Mouse (Mus musculus): Measurements from ENCODE around the gene Sipa1l1. TPM values are rescaled to one million over a fixed set of nuclear protein-coding genes. Genes with fewer than 3 reads are reported as not detected.
A peak's percentile ranks its signal among the peaks of the same experiment; 100 is the strongest.

Sipa1l1 gene
- polyA plus RNA-seq, 1 experiment from 2014 or later: 3.7 TPM

DNA sequence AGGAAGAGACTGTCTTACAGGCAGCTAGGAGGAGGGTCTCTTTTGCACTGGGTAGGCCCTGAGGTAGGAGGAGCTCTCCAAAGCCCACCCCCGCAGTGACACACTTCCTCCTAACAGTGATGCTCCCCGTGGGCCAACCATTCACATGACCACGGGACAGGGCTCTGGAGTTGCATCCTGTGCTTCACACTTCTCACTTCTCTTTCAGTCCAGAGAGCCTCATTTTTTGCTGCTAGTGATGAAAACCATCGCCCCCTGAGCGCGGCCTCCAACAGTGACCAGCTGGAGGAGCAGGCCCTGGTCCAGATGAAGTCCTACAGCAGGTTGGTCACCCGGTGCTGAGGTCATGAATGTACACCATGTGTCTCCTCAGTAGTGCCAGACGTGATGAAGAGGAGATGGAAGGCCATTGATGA, 277.5 kb downstream of the Sipa1l1 start:
- H3K36me3 ChIP-seq (replicated peaks): no peaks in the 10 kb centered on the region
- H3K9me3 ChIP-seq (replicated peaks): no peaks in the 10 kb centered on the region
- no peak overlapping the region for H3K9ac ChIP-seq
- H3K4me2 ChIP-seq: no peak overlapping the region
- H3K27me3 ChIP-seq: no peaks in the 10 kb centered on the region
- H3K4me3 ChIP-seq (replicated peaks): no peak overlapping the region
- no peak overlapping the region for H3K27ac ChIP-seq (replicated peaks)
- no peak for ATAC-seq (ENCODE audit: insufficient read depth)
- whole genome bisulfite sequencing (ENCODE audit: insufficient replicate concordance): 66% methylated on average over 8 of the region's 8 CpGs
- peaks cover 3% of the 10 kb centered on the region; the same call in 1 of the 2 replicates for H3K4me1 ChIP-seq (replicated peaks)

DNA sequence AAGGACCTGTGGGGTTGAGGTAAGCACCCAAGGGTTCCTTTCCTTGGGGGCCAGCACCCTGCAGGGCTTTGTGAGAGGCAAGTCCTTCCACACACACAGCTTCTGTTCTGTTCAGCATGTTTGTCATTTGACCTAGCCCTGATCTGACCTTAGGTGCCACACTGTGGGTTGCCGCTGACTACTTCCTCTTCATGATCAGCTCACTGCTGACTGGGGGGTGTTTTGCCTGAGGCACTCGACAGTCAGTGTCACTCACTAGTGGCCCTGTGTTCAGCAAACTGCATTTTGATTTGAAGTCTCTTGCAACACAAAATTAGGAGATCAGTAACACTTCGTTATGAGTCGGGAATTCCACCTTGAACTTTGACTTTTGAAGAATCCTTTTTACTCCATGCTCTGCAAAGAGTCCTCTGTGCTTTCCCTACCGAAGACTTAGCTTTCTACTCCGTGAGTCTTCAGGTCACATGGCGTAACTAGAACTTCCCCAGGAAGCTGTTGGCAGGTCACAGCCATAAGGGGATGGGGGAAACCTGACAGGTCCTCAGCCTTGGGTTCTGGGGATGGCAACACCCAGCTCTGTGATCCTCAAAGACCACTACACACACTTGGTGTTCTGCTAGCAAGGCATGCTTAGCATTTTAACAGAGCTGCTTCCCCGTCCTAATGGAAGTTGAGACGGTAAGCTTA, 279.2 kb downstream of the Sipa1l1 start:
- Histone ChIP-seq H3K4me1 (replicated peaks) (peaks cover 3% of the 10 kb centered on the region; the same call in 1 of the 2 replicates), H3K9ac (no peak overlapping the region), H3K27ac (replicated peaks) (no peak overlapping the region), H3K4me2 (no peak overlapping the region), H3K27me3 (no peaks in the 10 kb centered on the region), H3K36me3 (replicated peaks) (no peaks in the 10 kb centered on the region), H3K9me3 (replicated peaks) (no peaks in the 10 kb centered on the region), H3K4me3 (replicated peaks) (no peak overlapping the region)
- peak; percentile 42 for ATAC-seq (ENCODE audit: insufficient read depth)
- WGBS (ENCODE audit: insufficient replicate concordance): 46% methylated on average over 9 of the region's 9 CpGs

DNA sequence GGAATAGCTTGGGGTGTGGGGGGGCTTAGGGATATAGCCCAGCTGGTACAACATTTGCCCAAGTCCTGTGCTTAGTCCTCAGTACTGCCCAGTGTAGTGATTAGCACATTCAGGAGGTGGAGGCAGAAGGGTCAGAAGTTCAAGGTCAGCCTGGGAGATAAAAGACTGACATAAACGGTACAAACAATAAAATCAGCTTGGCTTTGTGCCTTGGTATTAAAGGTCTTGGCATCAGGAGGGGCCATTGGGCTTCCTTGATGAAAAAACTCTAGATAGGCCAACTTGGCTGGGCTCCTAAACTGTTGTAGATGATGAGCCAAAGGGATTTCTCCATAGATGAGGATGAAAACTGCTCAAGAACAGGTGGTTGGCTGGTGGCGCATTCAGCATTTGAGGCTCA, 283.3 kb downstream of the Sipa1l1 start:
- Histone ChIP-seq H3K27ac (replicated peaks) (no peak overlapping the region), H3K36me3 (replicated peaks) (no peaks in the 10 kb centered on the region), H3K4me2 (no peak overlapping the region), H3K9me3 (replicated peaks) (no peaks in the 10 kb centered on the region), H3K9ac (no peak overlapping the region), H3K27me3 (no peaks in the 10 kb centered on the region), H3K4me3 (replicated peaks) (no peak overlapping the region), H3K4me1 (replicated peaks) (peaks cover 3% of the 10 kb centered on the region)
- ATAC-seq (ENCODE audit: insufficient read depth): no peak
- 70% methylated on average over 2 of the region's 2 CpGs for WGBS (ENCODE audit: insufficient replicate concordance)

DNA sequence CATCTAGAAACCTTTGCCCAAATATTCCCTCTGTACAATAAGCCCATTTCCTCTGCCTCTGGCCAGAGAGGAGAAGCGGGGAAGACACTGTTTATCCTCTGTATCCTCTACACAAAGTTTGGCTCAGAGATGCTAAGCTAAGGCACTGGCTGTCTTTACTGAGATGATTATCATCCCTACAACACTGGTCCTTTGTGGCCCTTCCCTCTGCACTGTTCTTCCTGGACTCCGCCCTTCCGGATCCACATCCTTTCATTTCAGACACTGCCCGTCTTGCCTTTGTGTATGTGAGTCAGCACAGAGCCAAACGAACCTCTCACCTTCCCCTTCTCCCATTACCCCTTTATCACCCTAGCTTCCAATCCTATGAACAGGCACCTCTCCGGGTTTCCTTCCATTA, 285.3 kb downstream of the Sipa1l1 start:
- no peak overlapping the region for H3K27ac ChIP-seq (replicated peaks)
- no peak for ATAC-seq (ENCODE audit: insufficient read depth)
- H3K36me3 ChIP-seq (replicated peaks): no peaks in the 10 kb centered on the region
- no peaks in the 10 kb centered on the region for H3K9me3 ChIP-seq (replicated peaks)
- no peak overlapping the region for H3K4me2 ChIP-seq
- H3K9ac ChIP-seq: no peak overlapping the region
- peaks cover 3% of the 10 kb centered on the region for H3K4me1 ChIP-seq (replicated peaks)
- no peak overlapping the region for H3K4me3 ChIP-seq (replicated peaks)
- H3K27me3 ChIP-seq: no peaks in the 10 kb centered on the region
- 58% methylated on average over 6 of the region's 6 CpGs for WGBS (ENCODE audit: insufficient replicate concordance)

DNA sequence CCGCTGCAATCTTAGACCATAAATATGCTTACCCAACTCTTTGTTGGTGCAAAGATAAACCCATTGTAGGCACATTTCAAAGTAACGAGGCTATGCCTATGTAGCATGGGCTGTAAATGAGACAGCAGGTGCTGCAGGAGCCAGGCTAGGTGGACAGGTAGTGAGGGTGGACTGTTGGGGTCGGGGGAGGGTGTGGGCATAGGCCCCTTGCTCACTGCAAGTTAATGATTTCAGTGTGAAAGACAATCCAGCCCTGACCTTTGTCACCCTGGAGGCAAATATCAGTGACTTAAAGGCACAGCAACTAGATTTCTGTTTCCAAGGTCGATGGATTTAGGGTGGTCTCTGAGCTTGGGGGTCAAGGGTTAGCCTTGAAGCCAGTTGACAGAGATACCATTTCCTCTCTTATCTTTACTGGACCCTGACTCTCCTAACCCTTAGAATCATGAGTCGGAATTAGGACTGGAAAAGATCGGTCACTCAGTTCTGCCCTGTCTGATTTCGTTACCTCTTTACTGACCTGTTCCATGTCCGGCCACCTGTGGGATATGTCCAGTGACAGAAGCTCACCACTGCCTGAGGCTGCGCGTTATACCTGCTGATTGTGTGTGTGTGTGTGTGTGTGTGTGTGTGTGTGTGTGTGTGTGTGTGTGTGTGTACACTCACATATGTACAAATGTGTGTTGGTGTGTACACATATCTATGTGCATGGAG, 286.7 kb downstream of the Sipa1l1 start:
- peak; percentile 56 for ATAC-seq (ENCODE audit: insufficient read depth)
- Histone ChIP-seq H3K36me3 (replicated peaks) (no peaks in the 10 kb centered on the region), H3K4me3 (replicated peaks) (no peak overlapping the region), H3K9ac (no peak overlapping the region), H3K4me2 (no peak overlapping the region), H3K9me3 (replicated peaks) (no peaks in the 10 kb centered on the region), H3K27ac (replicated peaks) (peak overlapping the region; percentile 33; the same call in 1 of the 2 replicates), H3K27me3 (no peaks in the 10 kb centered on the region), H3K4me1 (replicated peaks) (no peaks in the 10 kb centered on the region; the same call in 1 of the 2 replicates)
- WGBS (ENCODE audit: insufficient replicate concordance): 63% methylated on average over 10 of the region's 10 CpGs

DNA sequence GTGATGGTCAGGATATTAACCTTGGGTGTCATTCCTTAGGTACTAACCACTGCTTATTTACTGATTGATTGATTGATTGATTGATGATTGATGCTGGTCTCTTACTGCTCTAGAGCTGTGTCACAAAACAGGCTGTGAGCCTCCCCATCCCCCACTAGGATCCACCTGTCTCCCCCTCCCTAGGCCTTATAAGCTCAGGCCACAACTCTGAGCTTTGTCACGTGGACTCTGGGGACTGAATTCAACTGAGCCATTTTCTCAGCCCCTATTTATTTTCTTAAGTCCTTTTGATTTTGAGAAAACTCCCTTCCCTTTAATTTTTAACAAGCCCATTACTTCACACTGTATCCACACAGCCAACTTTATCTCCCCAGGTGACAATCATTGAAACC, 287.3 kb downstream of the Sipa1l1 start:
- ATAC-seq (ENCODE audit: insufficient read depth): 0 out of 2 replicates have a peak, but pooled peaks have one; percentile 18
- H3K4me2 ChIP-seq: no peak overlapping the region
- peak overlapping the region; percentile 33; the same call in 1 of the 2 replicates for H3K27ac ChIP-seq (replicated peaks)

DNA sequence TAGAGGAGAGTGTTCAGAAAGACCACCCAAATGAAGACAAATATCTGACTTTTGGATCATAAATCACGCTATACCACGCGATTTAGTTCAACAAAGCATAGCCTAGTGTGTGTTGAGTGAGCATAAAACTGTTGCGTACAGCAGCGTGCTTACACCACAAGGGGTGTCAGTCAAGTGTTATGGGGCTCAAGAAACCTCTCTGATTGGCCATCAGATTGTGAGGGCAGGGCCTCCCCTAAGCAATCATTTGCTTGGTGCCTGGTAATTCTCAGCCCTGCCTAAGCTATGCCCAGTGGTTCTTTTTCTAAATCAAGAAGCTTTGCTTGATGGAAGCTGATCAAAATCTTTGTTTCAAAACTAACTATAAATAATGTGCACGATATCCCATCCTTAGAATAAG, 288.5 kb downstream of the Sipa1l1 start:
- H3K4me2 ChIP-seq: no peak overlapping the region
- H3K9ac ChIP-seq: no peak overlapping the region
- no peaks in the 10 kb centered on the region for H3K27me3 ChIP-seq
- 69% methylated on average over 6 of the region's 6 CpGs for WGBS (ENCODE audit: insufficient replicate concordance)
- H3K9me3 ChIP-seq (replicated peaks): no peaks in the 10 kb centered on the region
- no peaks in the 10 kb centered on the region for H3K36me3 ChIP-seq (replicated peaks)
- ATAC-seq (ENCODE audit: insufficient read depth): no peak
- no peak overlapping the region for H3K4me3 ChIP-seq (replicated peaks)
- H3K4me1 ChIP-seq (replicated peaks): no peaks in the 10 kb centered on the region; the same call in 1 of the 2 replicates
- no peak overlapping the region for H3K27ac ChIP-seq (replicated peaks)

More for the DNA sequence above, 287.3 kb downstream of the Sipa1l1 start:
- H3K9ac ChIP-seq: no peak overlapping the region
- no peak overlapping the region for H3K4me3 ChIP-seq (replicated peaks)
- no peaks in the 10 kb centered on the region; the same call in 1 of the 2 replicates for H3K4me1 ChIP-seq (replicated peaks)
- H3K9me3 ChIP-seq (replicated peaks): no peaks in the 10 kb centered on the region
- no peaks in the 10 kb centered on the region for H3K36me3 ChIP-seq (replicated peaks)
- H3K27me3 ChIP-seq: no peaks in the 10 kb centered on the region
- WGBS (ENCODE audit: insufficient replicate concordance): 35% methylated on average over 1 of the region's 1 CpGs

DNA sequence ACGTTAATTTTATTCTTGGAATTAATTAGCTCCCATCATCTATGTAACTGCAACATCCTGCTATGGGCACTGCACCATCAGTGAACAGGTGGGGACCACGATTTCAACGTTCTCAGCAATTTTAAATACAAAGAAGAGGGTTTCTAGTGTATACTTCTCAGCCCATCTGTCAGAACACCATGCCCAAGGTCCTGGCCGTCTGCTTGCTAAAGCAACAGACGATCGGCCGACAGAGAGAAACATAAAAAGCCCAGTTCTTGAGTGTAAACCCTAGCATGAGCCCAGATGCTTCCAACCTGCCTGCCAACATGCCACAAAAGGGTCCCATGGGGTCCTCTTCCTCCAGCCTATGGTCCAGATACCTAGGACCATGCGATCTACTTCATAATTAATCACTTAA, 288.9 kb downstream of the Sipa1l1 start:
- no peaks in the 10 kb centered on the region for H3K27me3 ChIP-seq
- ATAC-seq (ENCODE audit: insufficient read depth): no peak
- no peaks in the 10 kb centered on the region for H3K9me3 ChIP-seq (replicated peaks)
- no peak overlapping the region for H3K4me3 ChIP-seq (replicated peaks)
- H3K9ac ChIP-seq: no peak overlapping the region
- H3K4me1 ChIP-seq (replicated peaks): no peaks in the 10 kb centered on the region; the same call in 1 of the 2 replicates
- 70% methylated on average over 8 of the region's 8 CpGs for WGBS (ENCODE audit: insufficient replicate concordance)
- no peak overlapping the region for H3K27ac ChIP-seq (replicated peaks)
- H3K36me3 ChIP-seq (replicated peaks): no peaks in the 10 kb centered on the region
- no peak overlapping the region for H3K4me2 ChIP-seq

DNA sequence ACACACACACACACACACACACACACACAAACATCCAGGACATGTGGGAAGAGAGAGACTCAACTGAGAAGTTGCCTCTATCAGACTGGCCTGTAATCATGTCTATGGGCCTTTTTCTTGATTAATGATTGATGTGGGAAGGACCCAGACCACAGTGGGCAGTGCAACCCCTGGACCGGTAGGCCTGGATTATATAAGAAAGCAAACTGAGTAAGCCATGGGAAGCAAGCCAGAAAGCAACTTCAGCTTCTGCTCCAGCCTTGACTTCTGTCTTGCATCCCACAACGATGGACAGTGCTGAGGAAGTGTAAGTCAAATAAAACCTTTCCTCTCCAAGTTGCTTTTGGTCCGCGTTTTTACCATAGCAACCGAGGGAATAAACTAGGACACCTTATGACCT, 298.1 kb downstream of the Sipa1l1 start:
- H3K4me2 ChIP-seq: no peak overlapping the region
- no peaks in the 10 kb centered on the region for H3K27me3 ChIP-seq
- WGBS (ENCODE audit: insufficient replicate concordance): 61% methylated on average over 5 of the region's 5 CpGs
- no peaks in the 10 kb centered on the region for H3K36me3 ChIP-seq (replicated peaks)
- ATAC-seq (ENCODE audit: insufficient read depth): no peak
- H3K4me1 ChIP-seq (replicated peaks): peaks cover 5% of the 10 kb centered on the region; the same call in 1 of the 2 replicates
- no peaks in the 10 kb centered on the region for H3K9me3 ChIP-seq (replicated peaks)
- H3K27ac ChIP-seq (replicated peaks): no peak overlapping the region
- H3K9ac ChIP-seq: no peak overlapping the region
- no peak overlapping the region for H3K4me3 ChIP-seq (replicated peaks)

DNA sequence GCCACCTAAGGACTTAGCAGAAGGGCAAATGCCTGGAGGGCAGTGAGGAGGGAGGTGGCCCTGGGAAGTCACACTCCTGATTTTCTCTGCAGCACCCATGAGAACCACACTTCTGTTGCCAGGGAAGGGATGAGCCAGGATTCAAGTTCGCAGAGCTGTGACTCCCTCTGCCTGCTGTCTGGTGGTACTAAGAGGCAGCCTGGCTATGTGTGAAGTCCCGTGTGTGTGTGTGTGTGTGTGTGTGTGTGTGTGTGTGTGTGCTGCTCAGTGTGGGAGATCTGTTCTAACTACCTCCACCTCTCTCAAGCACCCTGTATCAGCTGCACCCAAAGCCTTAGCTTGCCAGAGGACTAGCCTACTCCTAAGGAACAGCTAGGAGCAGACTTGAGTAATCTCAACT, 298.5 kb downstream of the Sipa1l1 start:
- Histone ChIP-seq H3K36me3 (replicated peaks) (no peaks in the 10 kb centered on the region), H3K9me3 (replicated peaks) (no peaks in the 10 kb centered on the region), H3K4me2 (no peak overlapping the region), H3K27ac (replicated peaks) (no peak overlapping the region), H3K27me3 (no peaks in the 10 kb centered on the region), H3K4me1 (replicated peaks) (peaks cover 5% of the 10 kb centered on the region; the same call in 1 of the 2 replicates), H3K4me3 (replicated peaks) (no peak overlapping the region), H3K9ac (no peak overlapping the region)
- 49% methylated on average over 2 of the region's 2 CpGs for WGBS (ENCODE audit: insufficient replicate concordance)
- ATAC-seq (ENCODE audit: insufficient read depth): no peak

DNA sequence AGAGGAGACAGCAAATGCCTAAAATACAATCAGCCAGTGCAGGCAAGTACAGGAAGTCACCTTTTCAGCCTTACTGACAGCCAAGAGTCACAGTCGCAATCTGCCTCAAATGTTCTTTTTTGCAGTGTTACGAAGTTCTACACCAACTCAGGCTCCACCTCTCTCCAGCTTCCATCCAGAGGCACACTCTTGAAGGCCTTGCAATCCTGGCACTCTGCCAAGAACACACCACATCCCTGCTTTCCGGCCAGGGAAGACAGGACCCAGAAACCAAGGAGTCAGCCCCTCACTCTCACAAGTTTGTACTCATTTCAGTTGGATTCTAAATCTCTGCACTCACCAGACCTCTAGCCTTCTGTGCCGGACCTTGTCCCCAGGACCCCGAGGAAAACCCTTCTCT, 299.3 kb downstream of the Sipa1l1 start:
- ATAC-seq (ENCODE audit: insufficient read depth): no peak
- Histone ChIP-seq H3K27ac (replicated peaks) (no peak overlapping the region), H3K9ac (no peak overlapping the region), H3K4me3 (replicated peaks) (no peak overlapping the region), H3K36me3 (replicated peaks) (no peaks in the 10 kb centered on the region), H3K9me3 (replicated peaks) (no peaks in the 10 kb centered on the region), H3K27me3 (no peaks in the 10 kb centered on the region), H3K4me1 (replicated peaks) (peaks cover 7% of the 10 kb centered on the region; the same call in 1 of the 2 replicates), H3K4me2 (no peak overlapping the region)
- WGBS (ENCODE audit: insufficient replicate concordance): 52% methylated on average over 5 of the region's 5 CpGs
